Mouse (Mus musculus) CH12.LX (cell line): ENCODE measurements around the gene Wrap53. TPM values are rescaled to one million over a fixed set of nuclear protein-coding genes. Genes with fewer than 3 reads are reported as not detected.
A peak's percentile ranks its signal among the peaks of the same experiment; 100 is the strongest.

Experiments
- DNase-seq: peaks from one replicate; pipeline ENCODE4 v3.0.0-alpha.2; 2013; ENCODE audit errors: extremely low read depth
- H3K27ac ChIP-seq: 2 replicates; pipeline ENCODE4 v1.5.1; 2012; ENCODE audit warnings: low read depth, mild to moderate bottlenecking, control low read depth, moderate library complexity; ENCODE audit not compliant: insufficient read depth
- H3K27me3 ChIP-seq: replicated peaks from 2 replicates; pipeline ENCODE3; 2012; ENCODE audit warnings: inconsistent platforms
- H3K36me3 ChIP-seq, 2 experiments: replicated peaks in 1 of 2; 2 replicates each; pipeline versions ENCODE3 to v1.6.1; 2012; ENCODE audit warnings: inconsistent platforms in 1 of 2, low read length in 1 of 2, mild to moderate bottlenecking in 1 of 2, mixed read lengths in 1 of 2, moderate library complexity in 1 of 2; ENCODE audit not compliant: control insufficient read depth in 1 of 2, insufficient read depth in 1 of 2
- H3K4me1 ChIP-seq, 2 experiments: 2 replicates each; pipeline ENCODE4 v1.6.1; 2012; ENCODE audit warnings: inconsistent platforms in 1 of 2, moderate library complexity in 1 of 2; ENCODE audit not compliant: insufficient read depth in 2 of 2, control insufficient read depth in 1 of 2
- H3K4me2 ChIP-seq: 2 replicates; pipeline ENCODE4 v1.6.1; 2012; ENCODE audit warnings: low read depth, mild to moderate bottlenecking, control low read depth; ENCODE audit not compliant: poor library complexity, insufficient read depth, severe bottlenecking
- H3K4me3 ChIP-seq, 3 experiments: fragments of 150-350 bp in 1 of 3; sonication (generic) in 1 of 3; replicated peaks in 1 of 3; 2 replicates each; pipeline versions ENCODE3 to v1.5.1; 2011 to 2012; ENCODE audit warnings: low read depth in 2 of 3, low read length in 2 of 3, mild to moderate bottlenecking in 2 of 3, moderate library complexity in 2 of 3, control low read depth in 1 of 3, improper control_type of control experiment in 1 of 3, inconsistent platforms in 1 of 3, mixed read lengths in 1 of 3; ENCODE audit not compliant: poor library complexity in 1 of 3
- H3K79me2 ChIP-seq: replicated peaks from 2 replicates; pipeline ENCODE4 v1.6.1; 2012; ENCODE audit warnings: mild to moderate bottlenecking, moderate library complexity; ENCODE audit not compliant: control insufficient read depth, poor library complexity, insufficient read depth, severe bottlenecking; ENCODE audit errors: extremely low read depth
- H3K9ac ChIP-seq: 2 replicates; pipeline ENCODE4 v1.6.1; 2012; ENCODE audit warnings: low read depth, mild to moderate bottlenecking, control low read depth, moderate library complexity; ENCODE audit not compliant: insufficient read depth
- H3K9me3 ChIP-seq: replicated peaks from 2 replicates; pipeline ENCODE3; 2012; ENCODE audit warnings: low read length, inconsistent platforms, mixed read lengths
- CHD1 ChIP-seq: IDR thresholded peaks from 2 replicates; pipeline ENCODE4 v1.6.1; 2012; ENCODE audit warnings: low read depth, low read length, improper control_type of control experiment, inconsistent platforms
- E2F4 ChIP-seq: IDR thresholded peaks from 2 replicates; pipeline ENCODE4 v1.6.1; 2011; ENCODE audit warnings: low read depth, low read length, improper control_type of control experiment; ENCODE audit not compliant: insufficient replicate concordance
- ELF1 ChIP-seq: IDR thresholded peaks from 2 replicates; pipeline ENCODE4 v1.6.1; 2014; ENCODE audit warnings: low read depth, mild to moderate bottlenecking, inconsistent platforms, low read length, improper control_type of control experiment
- ETS1 ChIP-seq: conservative IDR thresholded peaks from 2 replicates; pipeline ENCODE4 v1.6.1; 2012; ENCODE audit warnings: low read depth, mild to moderate bottlenecking, inconsistent platforms, low read length, improper control_type of control experiment, moderate library complexity
- IRF4 ChIP-seq: IDR thresholded peaks from 2 replicates; pipeline ENCODE4 v1.6.1; 2014; ENCODE audit warnings: low read depth, mild to moderate bottlenecking, inconsistent platforms, low read length, improper control_type of control experiment
- JUND ChIP-seq: conservative IDR thresholded peaks from 2 replicates; pipeline ENCODE4 v1.6.1; 2011; ENCODE audit warnings: low read depth, low read length, improper control_type of control experiment
- MEF2A ChIP-seq: IDR thresholded peaks from 2 replicates; pipeline ENCODE4 v1.6.1; 2014; ENCODE audit warnings: low read depth, mild to moderate bottlenecking, inconsistent platforms, low read length, improper control_type of control experiment, borderline replicate concordance
- MXI1 ChIP-seq: IDR thresholded peaks from 2 replicates; pipeline ENCODE4 v1.6.1; 2011; ENCODE audit warnings: mild to moderate bottlenecking, low read depth, low read length, improper control_type of control experiment
- MYC ChIP-seq: IDR thresholded peaks from 2 replicates; pipeline ENCODE4 v1.6.1; 2011; ENCODE audit warnings: low read depth, mild to moderate bottlenecking, improper control_type of control experiment, low read length
- NELFE ChIP-seq: IDR thresholded peaks from 2 replicates; pipeline ENCODE4 v1.6.1; 2011; ENCODE audit warnings: low read depth, low read length, improper control_type of control experiment
- NRF1 ChIP-seq: IDR thresholded peaks from 2 replicates; pipeline ENCODE4 v1.6.1; 2014; ENCODE audit warnings: low read depth, mild to moderate bottlenecking, inconsistent platforms, low read length, improper control_type of control experiment, moderate library complexity
- POLR2A ChIP-seq: IDR thresholded peaks from 2 replicates; pipeline ENCODE4 v1.6.1; 2011; ENCODE audit warnings: low read depth, mild to moderate bottlenecking, improper control_type of control experiment, low read length
- RCOR1 ChIP-seq: conservative IDR thresholded peaks from 2 replicates; pipeline ENCODE4 v1.6.1; 2012; ENCODE audit warnings: low read depth, mild to moderate bottlenecking, inconsistent platforms, low read length, improper control_type of control experiment
- SIN3A ChIP-seq: IDR thresholded peaks from 2 replicates; pipeline ENCODE4 v1.6.1; 2012; ENCODE audit warnings: low read length, improper control_type of control experiment, inconsistent platforms
- SMC3 ChIP-seq: IDR thresholded peaks from 2 replicates; pipeline ENCODE4 v1.6.1; 2011; ENCODE audit warnings: low read depth, low read length, improper control_type of control experiment
- TBP ChIP-seq: conservative IDR thresholded peaks from 2 replicates; pipeline ENCODE4 v1.6.1; 2011; ENCODE audit warnings: low read depth, low read length, improper control_type of control experiment
- TCF12 ChIP-seq: IDR thresholded peaks from 2 replicates; pipeline ENCODE4 v1.6.1; 2014; ENCODE audit warnings: low read depth, mild to moderate bottlenecking, inconsistent platforms, low read length, improper control_type of control experiment
- UBTF ChIP-seq: IDR thresholded peaks from 2 replicates; pipeline ENCODE4 v1.6.1; 2012; ENCODE audit warnings: low read depth, mild to moderate bottlenecking, inconsistent platforms, low read length, improper control_type of control experiment, moderate library complexity
- USF1 ChIP-seq: IDR thresholded peaks from 2 replicates; pipeline ENCODE4 v1.6.1; 2014; ENCODE audit warnings: low read depth, mild to moderate bottlenecking, inconsistent platforms, low read length, improper control_type of control experiment
- dilution Hi-C: fragments of 300-500 bp; cut with MboI; formaldehyde crosslinking; loops from 2 replicates; pipeline ENCODE4 v1.14.3; 2020; ENCODE audit warnings: low sequenced_read_pairs; ENCODE audit not compliant: extremely low pct_unique_long_range_greater_than_20kb, extremely low pct_ligation_motif_present
- in situ Hi-C: fragments of 300-500 bp; cut with MboI; formaldehyde crosslinking; loops from 3 replicates; pipeline ENCODE4 v1.14.3; 2019; ENCODE audit warnings: low sequenced_read_pairs, low pct_ligation_motif_present, low pct_unique_long_range_greater_than_20kb, mixed read lengths
- polyA plus RNA-seq: library from polyadenylated mRNA; unstranded; fragments of >175 nt; gene quantifications from 2 replicates; pipeline ENCODE4 v1.2.1, GENCODE M21; 2012; ENCODE audit warnings: low read depth; ENCODE audit not compliant: insufficient read length
- total RNA-seq, 2 experiments: library from RNA; depleted of rRNA; stranded (reverse); fragments of 300-350 nt in 1 of 2; fragments of >200 nt in 1 of 2; gene quantifications; 2 replicates each; pipeline ENCODE4 v1.2.3; 2012 to 2014

Gene Wrap53
- total and polyA plus RNA-seq, 3 experiments = 25.4 to 36.0 (median 34.2) TPM

DNA sequence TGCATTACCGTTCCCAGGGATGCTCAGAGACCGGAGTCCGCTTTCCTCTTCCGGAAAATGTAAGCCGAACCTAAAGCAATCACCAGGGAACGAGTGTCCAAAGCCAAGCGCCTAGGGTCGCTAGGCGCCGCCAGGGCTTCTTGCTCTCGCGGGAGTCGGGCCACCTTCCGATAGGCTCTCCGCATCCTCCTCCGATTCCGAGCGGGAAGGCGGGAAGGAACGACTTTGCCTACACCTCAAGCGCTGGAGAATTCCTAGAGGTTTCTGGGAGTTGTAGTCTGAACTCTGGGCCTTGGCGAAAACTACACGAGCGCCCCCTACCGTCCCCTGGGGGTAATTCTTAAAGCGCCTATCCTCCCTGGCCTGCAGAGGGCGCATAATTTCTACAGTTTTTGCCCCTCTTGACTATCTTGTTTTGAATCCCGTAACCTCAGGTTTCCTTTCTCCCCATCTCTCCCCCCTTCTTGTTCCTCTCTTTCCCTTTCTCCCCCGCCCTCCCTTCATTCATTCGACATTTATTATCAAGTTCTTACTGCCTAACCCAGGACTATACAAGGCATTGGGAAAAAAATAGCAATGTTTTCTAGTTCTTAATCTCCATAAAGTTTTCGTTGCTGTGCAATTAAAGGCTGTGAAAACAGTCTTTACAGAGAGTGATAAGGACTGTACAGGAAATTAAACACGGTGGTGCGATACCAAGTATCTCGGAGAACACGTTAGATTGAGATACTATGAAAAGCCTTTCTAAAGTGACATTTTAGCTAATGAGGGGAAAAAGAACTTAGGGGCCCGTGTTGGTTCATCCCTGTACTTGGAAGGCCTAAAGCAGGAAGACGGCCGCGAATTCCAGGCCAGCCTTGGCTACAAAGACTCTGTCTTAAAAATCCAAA is 682 bp downstream of the Wrap53 start (continued):
- TF ChIP-seq NELFE (peak; percentile 94), ETS1 (no peak), SMC3 (peak; percentile 66), RCOR1 (no peak), JUND (no peak), POLR2A (peak; percentile 89), CHD1 (no peak), ELF1 (peak; percentile 90), USF1 (no peak), E2F4 (peak; percentile 99), MYC (0 out of 2 replicates have a peak, but pooled peaks have one; percentile 42), TBP (peak; percentile 82), TCF12 (peak; percentile 54), MXI1 (peak; percentile 89), NRF1 (no peak; the same call in 1 of the 2 replicates), MEF2A (peak; percentile 71; the same call in 1 of the 2 replicates), SIN3A (peak; percentile 97)

DNA sequence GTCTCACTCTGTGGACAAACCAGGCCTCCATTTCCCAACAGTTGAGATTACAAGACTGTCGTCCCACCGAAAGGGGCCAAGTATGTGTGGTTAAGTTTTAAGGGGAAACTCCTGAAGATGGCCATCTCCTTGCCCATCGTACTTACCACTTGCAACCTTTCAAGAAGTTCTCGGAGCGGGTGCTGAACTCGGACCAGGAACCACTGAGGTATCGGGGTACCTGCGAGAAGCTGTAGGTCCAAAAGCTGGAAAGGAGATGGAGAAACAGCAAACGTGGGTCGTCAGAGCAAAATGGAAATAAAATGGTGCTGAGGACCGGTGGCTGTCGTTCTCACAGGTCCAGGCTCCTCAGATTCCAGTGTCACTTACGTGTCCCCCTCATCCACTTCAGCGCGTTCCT is 1.8 kb downstream of the Wrap53 start:
- Histone ChIP-seq H3K4me2 (peak overlapping the region; percentile 78), H3K79me2 (peaks cover 71% of the 10 kb centered on the region), H3K9me3 (no peaks in the 10 kb centered on the region), H3K4me3 (peak overlapping the region; percentile 65 to 99 (median 81)), H3K27ac (no peak overlapping the region)
- DNase-seq = no peak
- dilution Hi-C loops = no loop called here
- TF ChIP-seq CHD1 = no peak
- no peak for TF ChIP-seq SIN3A
- no peak for TF ChIP-seq MYC
- no peak for TF ChIP-seq IRF4
- TF ChIP-seq MXI1 = no peak
- no peak for TF ChIP-seq UBTF
- no peak for TF ChIP-seq E2F4
- TF ChIP-seq ELF1 = no peak
- TF ChIP-seq, all 38 proteins: peak for 0
- H3K4me1 ChIP-seq = peaks cover 15 to 47% of the 10 kb centered on the region in 2 experiments
- H3K36me3 ChIP-seq = peaks cover 22 to 52% of the 10 kb centered on the region in 2 experiments
- H3K9ac ChIP-seq = peak overlapping the region; percentile 83
- in situ Hi-C loops = loop anchor here (5.0 kb wide), 1 partner anchor 36 kb away; no protein-coding TSS in a partner anchor
- no peaks in the 10 kb centered on the region for H3K27me3 ChIP-seq
